Mouse (Mus musculus) right cerebral cortex, postnatal 36 days (tissue): Measurements from ENCODE around the gene Gsdma3.
"Not testable (repeated sequence)": the region's sequence is repeated elsewhere in the genome, so short reads cannot be mapped to it uniquely, and the experiment has no call there.

Experiments
- DNase-seq, 2 experiments: peaks; one replicate each; pipeline ENCODE4 v3.0.0; 2022; ENCODE audit warnings: low spot score in 2 of 2, mixed read lengths in 1 of 2

The Gsdma3 gene

DNA sequence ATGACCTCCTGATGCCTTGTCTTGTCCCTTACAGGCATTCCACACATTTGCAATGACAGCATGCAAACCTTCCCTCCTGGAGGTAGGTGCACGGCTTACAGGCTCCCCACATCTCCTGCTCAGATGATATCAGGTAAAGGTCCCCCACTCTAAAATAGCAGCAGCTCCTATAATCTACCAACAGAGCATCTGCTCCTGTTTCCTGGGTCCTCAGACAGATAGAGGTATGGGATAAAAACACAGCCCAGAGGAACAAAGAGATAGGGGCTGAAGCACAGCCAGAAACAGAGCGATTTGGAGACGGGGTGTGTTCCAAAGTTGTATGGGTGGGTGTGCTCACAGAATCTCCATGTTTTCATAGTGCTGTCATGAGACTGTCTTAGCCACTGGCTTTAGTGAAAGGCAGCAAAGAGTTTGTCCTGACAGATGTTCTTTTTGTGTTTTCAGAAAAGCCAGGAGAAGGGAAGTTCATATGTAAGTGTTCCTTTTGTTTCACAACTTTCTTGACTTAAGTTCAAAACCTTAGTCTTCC lies 45.2 kb downstream of the Gsdma3 start:
- DNase-seq = no peak

GRCm38 (mm10) chr11:98671857-98672256 lies 45.7 kb downstream of the Gsdma3 start:
- DNase-seq = no peak

GRCm38 (mm10) chr11:98672482-98672881 lies 46.3 kb downstream of the Gsdma3 start:
- DNase-seq = no peak

GRCm38 (mm10) chr11:98673136-98673535 lies 47.0 kb downstream of the Gsdma3 start:
- not testable (repeated sequence) for DNase-seq

- DNase-seq = no peak
These were observed 49.7 kb downstream of the Gsdma3 start for GRCm38 (mm10) chr11:98675829-98676363.

DNA sequence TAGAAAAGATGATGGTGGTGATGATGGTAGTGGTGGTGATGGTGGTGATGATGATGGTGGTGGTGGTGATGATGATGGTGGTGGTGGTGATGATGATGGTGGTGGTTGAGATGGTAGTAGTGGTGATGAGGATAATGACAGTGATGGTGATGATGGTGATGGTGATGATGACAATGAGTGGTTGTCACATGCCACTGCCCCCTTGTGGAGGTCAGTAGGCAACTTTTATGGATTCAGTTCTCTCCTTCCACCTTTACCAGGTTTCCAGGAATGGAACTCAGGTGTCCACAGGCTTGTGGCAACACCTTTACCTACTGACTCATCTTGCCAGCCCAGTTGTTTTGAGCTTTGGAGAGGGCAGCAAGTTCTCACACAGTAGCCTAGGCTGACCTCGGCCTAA lies 53.9 kb downstream of the Gsdma3 start:
- no peak for DNase-seq

GRCm38 (mm10) chr11:98680595-98680994 lies 54.4 kb downstream of the Gsdma3 start:
- not testable (repeated sequence) for DNase-seq

- no peak for DNase-seq
These were observed 55.0 kb downstream of the Gsdma3 start for GRCm38 (mm10) chr11:98681186-98681585.

GRCm38 (mm10) chr11:98681786-98682745 lies 55.9 kb downstream of the Gsdma3 start, which contains the start of gene Psmd3:
Gene Psmd3, plus strand, starts transcription at chr11:98682554.
- peak; percentile 92 to 95 for DNase-seq

DNA sequence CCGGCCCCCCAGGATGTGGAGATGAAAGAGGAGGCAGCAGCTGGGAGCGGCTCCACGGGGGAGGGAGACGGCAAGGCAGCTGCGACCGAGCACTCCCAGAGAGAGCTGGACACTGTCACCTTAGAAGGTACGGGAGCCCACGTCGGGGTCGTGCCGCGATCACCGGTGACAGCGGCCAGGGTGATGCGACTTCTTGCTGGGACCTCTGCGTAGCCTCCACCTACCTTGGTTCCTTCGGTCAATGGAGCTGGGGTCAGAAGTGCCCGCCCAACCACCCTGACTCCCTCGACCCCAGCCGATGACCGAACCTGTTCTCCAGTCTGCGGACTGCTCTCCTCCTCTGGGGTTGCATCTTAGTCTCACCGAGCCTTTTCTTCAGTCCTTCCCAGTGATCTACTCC lies 56.7 kb downstream of the Gsdma3 start:
- DNase-seq = no peak

DNA sequence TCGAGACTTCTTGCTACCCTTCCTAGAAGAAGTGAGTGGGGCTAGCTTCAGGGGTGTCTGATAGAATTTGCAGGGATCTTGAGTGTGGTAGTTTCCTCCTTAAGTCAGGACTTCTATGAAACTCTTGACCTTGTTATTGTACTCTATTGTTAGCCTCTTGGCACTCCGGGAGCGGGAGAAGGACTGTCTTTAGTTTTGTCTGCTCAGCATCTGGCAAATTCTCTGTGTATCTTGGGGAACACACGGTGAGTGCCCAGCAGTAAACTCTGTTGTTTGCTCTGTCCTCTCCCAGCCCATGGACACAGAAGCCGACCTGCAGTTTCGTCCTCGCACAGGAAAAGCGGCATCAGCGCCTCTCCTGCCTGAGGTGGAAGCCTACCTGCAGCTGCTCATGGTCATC lies 59.5 kb downstream of the Gsdma3 start:
- DNase-seq = no peak

DNA sequence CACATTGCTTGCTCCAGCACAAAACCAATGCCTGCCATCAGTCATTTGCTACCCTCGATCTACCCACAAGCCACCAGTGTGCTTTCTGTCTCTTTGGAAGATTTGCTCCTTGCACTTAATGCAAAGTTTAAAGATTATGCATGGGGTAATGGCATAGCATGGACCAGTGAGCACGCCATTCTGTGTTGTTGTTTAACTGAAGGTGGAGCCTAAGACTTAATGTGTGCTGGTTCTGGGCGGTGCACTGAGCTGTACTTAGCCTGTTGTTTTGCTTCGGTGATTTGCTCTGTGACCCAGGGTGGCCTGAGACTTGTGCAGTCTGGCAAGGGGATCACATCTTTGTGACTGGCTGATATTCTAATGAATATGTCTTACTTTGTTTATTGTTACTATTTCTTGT lies 60.8 kb downstream of the Gsdma3 start:
- DNase-seq = no peak
